Mouse (Mus musculus): ENCODE data around the gene Dmrt3. TPM values are rescaled to one million over a fixed set of nuclear protein-coding genes. Genes with fewer than 3 reads are reported as not detected.

Dmrt3 gene
- total RNA-seq, 2 experiments from 2014 or later: 0.18 to 0.20 TPM

- DNase-seq: no peak
- intact Hi-C loops (cut with DNase I): loop anchor here (5.0 kb wide), 1 partner anchor 274 kb away; no protein-coding TSS in a partner anchor
These were observed 5.8 kb downstream of the Dmrt3 start for GRCm38 (mm10) chr19:25615889-25616288.

GRCm38 (mm10) chr19:25622291-25623251 lies 12.5 kb downstream of the Dmrt3 start:
- intact Hi-C loops (cut with DNase I): loop anchor here (5.0 to 10.0 kb wide), 2 partner anchors 75 to 488 kb away; no protein-coding TSS in a partner anchor
- DNase-seq: peak; percentile 72

- intact Hi-C loops (cut with DNase I): loop anchor here (10.0 kb wide), 1 partner anchor 494 kb away; no protein-coding TSS in a partner anchor
- peak; percentile 76 for DNase-seq
These were observed 18.4 kb downstream of the Dmrt3 start for GRCm38 (mm10) chr19:25628490-25628889.

- DNase-seq: no peak
- intact Hi-C loops (cut with DNase I): loop anchor here (5.0 kb wide), 1 partner anchor 678 kb away; no protein-coding TSS in a partner anchor
These were observed 25.0 kb downstream of the Dmrt3 start for GRCm38 (mm10) chr19:25635119-25635518.

- intact Hi-C loops (cut with DNase I): loop anchor here (5.0 kb wide), 1 partner anchor 678 kb away; no protein-coding TSS in a partner anchor
- peak; percentile 66 for DNase-seq
These were observed 25.6 kb downstream of the Dmrt3 start for GRCm38 (mm10) chr19:25635622-25636244.

GRCm38 (mm10) chr19:25638766-25639361 lies 28.8 kb downstream of the Dmrt3 start:
- no peak for DNase-seq
- intact Hi-C loops (cut with DNase I): loop anchor here (5.0 kb wide), 1 partner anchor 682 kb away; no protein-coding TSS in a partner anchor

GRCm38 (mm10) chr19:25641786-25642185 lies 31.7 kb downstream of the Dmrt3 start:
- intact Hi-C loops (cut with DNase I): no loop called here

GRCm38 (mm10) chr19:25647136-25647535 lies 37.0 kb downstream of the Dmrt3 start:
- no peak for DNase-seq
- intact Hi-C loops (cut with DNase I): no loop called here

More at GRCm38 (mm10) chr19:25641786-25642185, 31.7 kb downstream of the Dmrt3 start:
- no peak for DNase-seq

- intact Hi-C loops (cut with DNase I): no loop called here
- DNase-seq: no peak
These were observed 38.6 kb downstream of the Dmrt3 start for GRCm38 (mm10) chr19:25648701-25649100.

GRCm38 (mm10) chr19:25650474-25650873 lies 40.4 kb downstream of the Dmrt3 start:
- intact Hi-C loops (cut with DNase I): no loop called here

GRCm38 (mm10) chr19:25652560-25652959 lies 42.5 kb downstream of the Dmrt3 start:
- no peak for DNase-seq
- intact Hi-C loops (cut with DNase I): no loop called here

More at GRCm38 (mm10) chr19:25650474-25650873, 40.4 kb downstream of the Dmrt3 start:
- DNase-seq: no peak

- intact Hi-C loops (cut with DNase I): no loop called here
These were observed 44.1 kb downstream of the Dmrt3 start for GRCm38 (mm10) chr19:25654034-25654749.

GRCm38 (mm10) chr19:25665486-25666339 lies 55.6 kb downstream of the Dmrt3 start:
- intact Hi-C loops (cut with DNase I): no loop called here
- no peak for DNase-seq

More at GRCm38 (mm10) chr19:25654034-25654749, 44.1 kb downstream of the Dmrt3 start:
- DNase-seq: no peak

- intact Hi-C loops (cut with DNase I): no loop called here
- DNase-seq: no peak
These were observed 57.7 kb downstream of the Dmrt3 start for GRCm38 (mm10) chr19:25667836-25668235.

GRCm38 (mm10) chr19:25669593-25670248 lies 59.6 kb downstream of the Dmrt3 start:
- intact Hi-C loops (cut with DNase I): loop anchor here (5.0 kb wide), 1 partner anchor 523 kb away; no protein-coding TSS in a partner anchor
- DNase-seq: no peak

GRCm38 (mm10) chr19:25670571-25671285 lies 60.6 kb downstream of the Dmrt3 start:
- intact Hi-C loops (cut with DNase I): loop anchor here (5.0 kb wide), 1 partner anchor 522 kb away; no protein-coding TSS in a partner anchor

GRCm38 (mm10) chr19:25671681-25672080 lies 61.6 kb downstream of the Dmrt3 start:
- intact Hi-C loops (cut with DNase I): loop anchor here (5.0 kb wide), 1 partner anchor 521 kb away; no protein-coding TSS in a partner anchor
- no peak for DNase-seq

More at GRCm38 (mm10) chr19:25670571-25671285, 60.6 kb downstream of the Dmrt3 start:
- no peak for DNase-seq

All from left cerebral cortex, postnatal 4 days (tissue).